Mouse (Mus musculus): ENCODE measurements around the gene Pdlim5.
A peak's percentile ranks its signal among the peaks of the same experiment; 100 is the strongest.
"Not testable (repeated sequence)": the region's sequence is repeated elsewhere in the genome, so short reads cannot be mapped to it uniquely, and the experiment has no call there.

Gene Pdlim5

GRCm38 (mm10) chr3:142395520-142396193, at the start of gene Pdlim5:
Pdlim5 (minus strand) TSS chr3:142395696.
- peak; percentile 95 for DNase-seq

GRCm38 (mm10) chr3:142443710-142444043, 48.2 kb upstream of the Pdlim5 start:
- DNase-seq, result no peak

- DNase-seq, result peak; percentile 83 to 91
Measured at GRCm38 (mm10) chr3:142443006-142443709, 47.7 kb upstream of the Pdlim5 start.

GRCm38 (mm10) chr3:142442161-142442560, 46.7 kb upstream of the Pdlim5 start:
- no peak for DNase-seq

GRCm38 (mm10) chr3:142441142-142441541, 45.6 kb upstream of the Pdlim5 start:
- DNase-seq, result no peak

GRCm38 (mm10) chr3:142440191-142440590, 44.7 kb upstream of the Pdlim5 start:
- DNase-seq, result no peak

GRCm38 (mm10) chr3:142439591-142440093, 44.1 kb upstream of the Pdlim5 start:
- peak; percentile 67 to 74 for DNase-seq

GRCm38 (mm10) chr3:142438630-142439029, 43.1 kb upstream of the Pdlim5 start:
- DNase-seq, result not testable (repeated sequence)

GRCm38 (mm10) chr3:142436824-142437223, 41.3 kb upstream of the Pdlim5 start:
- no peak for DNase-seq

GRCm38 (mm10) chr3:142436212-142436611, 40.7 kb upstream of the Pdlim5 start:
- no peak for DNase-seq

GRCm38 (mm10) chr3:142434786-142435168, 39.3 kb upstream of the Pdlim5 start:
- DNase-seq, result no peak

- no peak for DNase-seq
Measured at GRCm38 (mm10) chr3:142434127-142434785, 38.8 kb upstream of the Pdlim5 start.

GRCm38 (mm10) chr3:142431481-142431880, 36.0 kb upstream of the Pdlim5 start:
- DNase-seq, result no peak

- DNase-seq, result no peak
Measured at GRCm38 (mm10) chr3:142430048-142430447, 34.6 kb upstream of the Pdlim5 start.

- no peak for DNase-seq
Measured at GRCm38 (mm10) chr3:142426806-142427205, 31.3 kb upstream of the Pdlim5 start.

- DNase-seq, result no peak
Measured at GRCm38 (mm10) chr3:142424134-142424533, 28.6 kb upstream of the Pdlim5 start.

GRCm38 (mm10) chr3:142423501-142423917, 28.0 kb upstream of the Pdlim5 start:
- no peak for DNase-seq

GRCm38 (mm10) chr3:142422229-142422628, 26.7 kb upstream of the Pdlim5 start:
- DNase-seq, result no peak

- DNase-seq, result no peak
Measured at GRCm38 (mm10) chr3:142421470-142421869, 26.0 kb upstream of the Pdlim5 start.

GRCm38 (mm10) chr3:142417996-142418395, 22.5 kb upstream of the Pdlim5 start:
- DNase-seq, result no peak

GRCm38 (mm10) chr3:142413345-142413885, 17.9 kb upstream of the Pdlim5 start:
- DNase-seq, result no peak

- DNase-seq, result no peak
Measured at GRCm38 (mm10) chr3:142410930-142411329, 15.4 kb upstream of the Pdlim5 start.

GRCm38 (mm10) chr3:142394796-142395508, 544 bp downstream of the Pdlim5 start:
- DNase-seq, result peak; percentile 91 to 92

Measured in lung, adult 18-20 months (tissue).